Mouse (Mus musculus): ENCODE data around the gene Pla2g10.
"Not testable (repeated sequence)": the region's sequence is repeated elsewhere in the genome, so short reads cannot be mapped to it uniquely, and the experiment has no call there.

Pla2g10 gene

GRCm38 (mm10) chr16:13730285-13731255, at the start of gene Pla2g10:
TSS of gene Pla2g10 (minus strand) at chr16:13730983.
- DNase-seq: no peak

DNA sequence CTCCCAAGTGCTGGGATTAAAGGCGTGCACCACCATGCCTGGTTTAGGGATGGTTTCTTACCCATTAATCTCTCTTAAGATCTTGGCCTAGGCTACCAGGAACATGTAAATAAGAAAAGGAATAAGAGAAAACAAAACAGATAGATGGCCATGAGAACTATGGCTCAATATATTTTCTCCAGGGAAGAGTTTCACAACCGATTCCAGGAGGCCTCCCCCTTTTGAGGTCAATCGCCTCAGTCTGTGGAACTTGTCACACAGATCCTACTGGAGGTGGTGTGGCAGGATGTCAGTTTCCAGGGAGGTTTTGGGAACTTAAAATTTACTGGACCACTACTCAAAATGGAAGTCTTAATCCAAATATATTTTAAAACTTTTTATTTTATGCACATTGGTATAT, 43.9 kb upstream of the Pla2g10 start:
- DNase-seq: not testable (repeated sequence)

- DNase-seq: peak; percentile 57
These were observed 43.2 kb upstream of the Pla2g10 start for GRCm38 (mm10) chr16:13774011-13774410.

DNA sequence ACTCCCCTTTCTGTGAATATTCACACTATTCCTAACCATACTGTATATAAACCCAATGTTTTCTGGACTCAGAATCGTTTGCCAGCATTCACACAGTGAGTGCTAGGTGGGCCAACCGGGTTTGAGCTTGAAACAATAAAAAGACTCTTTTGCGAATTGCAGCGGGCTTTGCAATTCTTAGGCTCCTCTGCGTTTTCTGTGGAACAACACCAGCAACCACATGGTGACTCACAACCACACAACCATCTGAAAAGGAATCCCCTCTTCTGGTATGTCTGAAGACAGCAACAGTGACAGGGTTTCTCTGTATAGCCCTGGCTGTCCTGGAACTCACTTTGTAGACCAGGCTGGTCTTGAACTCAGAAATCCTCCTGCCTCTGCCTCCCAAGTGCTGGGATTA, 41.3 kb upstream of the Pla2g10 start:
- not testable (repeated sequence) for DNase-seq

GRCm38 (mm10) chr16:13771603-13772002, 40.8 kb upstream of the Pla2g10 start:
- DNase-seq: not testable (repeated sequence)

- no peak for DNase-seq
These were observed 35.6 kb upstream of the Pla2g10 start for GRCm38 (mm10) chr16:13766367-13766766.

- no peak for DNase-seq
These were observed 33.7 kb upstream of the Pla2g10 start for GRCm38 (mm10) chr16:13764519-13764918.

GRCm38 (mm10) chr16:13762807-13763206, 32.0 kb upstream of the Pla2g10 start:
- DNase-seq: not testable (repeated sequence)

DNA sequence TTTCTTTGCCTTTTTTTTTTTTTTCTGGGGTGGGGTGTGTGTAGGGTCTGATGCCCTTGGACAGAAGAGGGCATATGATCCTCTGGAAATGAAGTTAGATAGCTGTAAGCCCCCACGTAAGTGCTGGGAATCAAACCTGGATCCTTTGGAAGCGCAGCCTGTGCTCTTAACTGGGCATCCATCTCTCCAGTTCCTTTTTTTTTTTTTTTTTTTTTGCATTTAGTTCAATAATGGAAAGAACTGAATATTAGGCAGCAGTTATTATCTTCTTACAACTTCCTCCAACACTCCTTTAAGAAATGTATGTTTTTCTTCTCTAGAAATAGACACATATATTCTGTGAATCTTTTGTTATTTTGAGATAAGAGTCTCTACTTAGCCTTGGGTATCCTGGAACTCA, 27.0 kb upstream of the Pla2g10 start:
- DNase-seq: no peak

DNA sequence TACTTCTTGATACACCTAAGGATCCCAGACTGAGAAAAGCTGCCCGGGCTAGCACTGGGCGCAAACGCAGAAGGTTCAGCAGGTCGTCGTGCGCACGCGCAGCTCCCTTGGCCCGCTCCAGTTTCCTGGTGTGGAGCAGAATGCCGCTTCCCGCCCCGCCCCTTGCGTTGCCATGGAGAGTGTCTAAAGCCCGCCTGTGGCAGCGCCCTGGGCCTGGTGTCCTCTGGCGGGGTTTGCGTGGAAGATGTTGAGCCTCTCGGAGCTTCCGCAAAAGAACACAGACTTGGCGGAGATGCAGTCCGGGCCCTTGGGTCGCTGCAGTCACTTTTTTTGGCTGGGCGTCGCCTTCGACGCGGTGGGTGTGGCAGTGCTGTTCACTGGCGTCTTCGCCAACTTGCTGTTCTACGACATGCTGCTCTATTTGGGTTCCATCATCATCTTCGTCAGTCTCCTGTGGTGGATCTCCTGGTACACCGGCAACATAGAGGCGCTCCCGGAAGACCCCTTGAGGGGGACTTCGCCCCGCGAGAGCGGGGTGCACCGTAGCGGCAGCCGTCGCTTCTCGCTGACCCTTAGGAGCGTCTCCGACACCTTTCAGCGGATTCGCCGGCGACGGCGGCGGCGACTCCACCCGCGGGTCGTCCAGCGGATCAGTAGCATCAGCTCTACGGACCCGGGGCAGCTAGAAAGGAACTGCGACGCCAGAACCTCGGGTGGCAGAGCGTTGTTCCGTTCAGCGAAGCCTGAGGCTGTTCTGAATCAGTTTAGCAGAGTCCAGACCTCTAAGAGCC, 23.8 kb upstream of the Pla2g10 start:
- peak; percentile 95 for DNase-seq

DNA sequence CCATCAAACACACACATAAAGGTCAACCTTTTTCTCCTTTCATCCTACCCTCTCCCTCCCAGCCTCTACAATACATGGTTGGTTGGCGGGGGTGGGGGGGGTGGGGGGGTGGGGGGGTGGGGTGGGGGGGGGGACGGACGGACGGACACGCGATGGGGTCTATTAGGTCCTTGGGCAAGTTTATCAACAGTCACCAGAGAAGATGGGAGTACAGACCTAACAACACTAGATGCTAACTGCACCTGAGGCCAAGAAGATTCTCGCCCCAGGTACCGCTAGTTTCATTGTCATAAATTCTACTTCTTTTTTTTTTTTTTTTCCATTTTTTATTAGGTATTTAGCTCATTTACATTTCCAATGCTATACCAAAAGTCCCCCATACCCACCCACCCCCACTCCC, 23.2 kb upstream of the Pla2g10 start:
- no peak for DNase-seq

DNA sequence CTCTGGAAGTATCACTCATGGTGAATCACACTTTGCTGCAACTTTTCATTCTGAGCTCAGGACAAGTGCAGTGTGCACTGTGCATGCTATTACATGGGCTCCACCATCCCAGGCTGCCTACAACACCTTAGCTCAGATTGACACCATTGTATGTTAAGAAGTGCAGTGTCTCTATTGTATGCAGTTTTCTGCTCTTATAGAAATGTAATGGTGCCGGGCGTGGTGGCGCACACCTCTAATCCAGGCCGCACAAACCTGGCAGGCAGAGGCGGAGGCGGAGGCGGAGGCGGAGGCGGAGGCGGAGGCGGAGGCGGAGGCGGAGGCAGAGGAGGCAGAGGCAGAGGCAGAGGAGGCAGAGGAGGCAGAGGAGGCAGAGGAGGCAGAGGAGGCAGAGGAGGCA, 19.8 kb upstream of the Pla2g10 start:
- no peak for DNase-seq

GRCm38 (mm10) chr16:13749981-13750380, 19.2 kb upstream of the Pla2g10 start:
- DNase-seq: no peak

GRCm38 (mm10) chr16:13749306-13749705, 18.5 kb upstream of the Pla2g10 start:
- no peak for DNase-seq

- DNase-seq: not testable (repeated sequence)
These were observed 18.0 kb upstream of the Pla2g10 start for GRCm38 (mm10) chr16:13748813-13749212.

- DNase-seq: no peak
These were observed 17.3 kb upstream of the Pla2g10 start for GRCm38 (mm10) chr16:13748124-13748523.

- no peak for DNase-seq
These were observed 16.9 kb upstream of the Pla2g10 start for GRCm38 (mm10) chr16:13747708-13748107.

GRCm38 (mm10) chr16:13740844-13741243, 10.1 kb upstream of the Pla2g10 start:
- DNase-seq: no peak

DNA sequence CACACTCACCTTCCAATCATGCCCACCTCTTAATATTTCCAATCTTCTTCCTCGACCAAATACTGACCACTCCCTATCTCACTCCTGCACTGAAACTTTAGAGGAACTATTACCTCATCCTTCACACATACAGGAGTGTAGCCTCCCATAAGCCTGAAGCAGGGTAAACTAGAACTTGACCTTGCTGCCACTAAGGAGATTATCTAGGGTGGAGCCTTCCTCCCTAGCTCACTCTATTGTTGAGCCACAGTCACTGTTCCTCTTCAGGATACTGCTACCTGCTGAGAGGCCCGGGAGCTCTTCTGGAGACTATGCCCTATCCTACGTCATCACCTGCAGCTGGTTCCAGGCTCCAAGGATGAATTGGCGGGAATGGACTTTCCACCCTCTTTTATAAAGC, 8.3 kb upstream of the Pla2g10 start:
- DNase-seq: not testable (repeated sequence)

DNA sequence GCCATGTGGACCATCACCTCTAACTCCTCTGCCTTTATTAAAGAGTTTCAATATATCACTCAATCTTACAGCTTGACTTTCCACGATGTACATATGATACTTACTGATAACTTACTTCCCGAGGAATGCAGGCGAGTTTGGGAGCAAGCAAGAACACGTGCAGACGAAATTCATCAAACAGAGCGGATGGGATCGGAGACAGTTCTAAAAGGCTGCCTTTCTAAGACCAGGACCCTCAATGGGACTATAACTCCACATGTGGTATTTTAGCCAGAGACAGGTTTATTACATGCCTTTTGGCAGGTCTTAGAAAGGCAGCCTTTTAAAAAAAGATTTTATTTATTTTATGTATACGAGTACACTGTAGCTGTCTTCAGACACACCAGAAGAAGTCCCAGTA, 5.2 kb upstream of the Pla2g10 start:
- no peak for DNase-seq

GRCm38 (mm10) chr16:13733518-13734137, 2.8 kb upstream of the Pla2g10 start:
- DNase-seq: peak; percentile 84

- DNase-seq: no peak
These were observed 2.0 kb upstream of the Pla2g10 start for GRCm38 (mm10) chr16:13732786-13733185.

- DNase-seq: no peak
These were observed 1.4 kb downstream of the Pla2g10 start for GRCm38 (mm10) chr16:13729428-13729827.
